Mouse (Mus musculus) gastrocnemius, adult 18-20 months (tissue): ENCODE results near the gene Lag3. TPM values are rescaled to one million over a fixed set of nuclear protein-coding genes. Genes with fewer than 3 reads are reported as not detected.

ENCODE experiments used
- DNase-seq: peaks from one replicate; pipeline ENCODE4 v3.0.0; 2021; ENCODE audit warnings: low spot score
- total RNA-seq, 2 experiments: library from RNA; stranded (reverse); gene quantifications; 2 replicates each; pipeline ENCODE4 v1.2.3; 2021

Gene Lag3
- total RNA-seq, 2 experiments from 2014 or later = 0.12 TPM; not detected in 1

- DNase-seq = no peak
Observed at GRCm38 (mm10) chr6:124860511-124860910, 51.0 kb downstream of the Lag3 start.

GRCm38 (mm10) chr6:124859725-124860124, 51.8 kb downstream of the Lag3 start:
- peak; percentile 87 for DNase-seq

GRCm38 (mm10) chr6:124858561-124859318, 52.8 kb downstream of the Lag3 start:
- no peak for DNase-seq

- DNase-seq = no peak
Observed at GRCm38 (mm10) chr6:124857840-124858530, 53.5 kb downstream of the Lag3 start.

- peak; percentile 77 for DNase-seq
Observed at GRCm38 (mm10) chr6:124856916-124857839, 54.3 kb downstream of the Lag3 start, which contains the start of gene P3h3. TSS of gene P3h3 (minus strand) at chr6:124857752.

GRCm38 (mm10) chr6:124856321-124856720, 55.2 kb downstream of the Lag3 start:
- DNase-seq = no peak

GRCm38 (mm10) chr6:124854647-124855046, 56.9 kb downstream of the Lag3 start:
- DNase-seq = no peak

Other genes with a start within 250 kb of the Lag3 start
- gene Lpcat3, start 248.7 kb downstream of the Lag3 start, total RNA-seq = 10 to 100 TPM; 14.4 to 17.8 TPM
- 10 to 100 TPM; 58.4 to 60.4 TPM for gene Emg1, start 199.5 kb downstream of the Lag3 start, total RNA-seq
- gene Phb2, start 199.4 kb downstream of the Lag3 start, total RNA-seq = 100 to 1,000 TPM; 134 to 155 TPM
- 1 to 10 TPM in 1 of 2 experiments, under 1 TPM in 1; 0.90 to 1.1 TPM for gene Ptpn6, start 173.0 kb downstream of the Lag3 start, total RNA-seq
- gene Grcc10, start 170.3 kb downstream of the Lag3 start, total RNA-seq = 100 to 1,000 TPM; 162 TPM
- not detected for gene Gm45234, start 155.7 kb downstream of the Lag3 start, total RNA-seq
- gene Atn1, start 155.2 kb downstream of the Lag3 start, total RNA-seq = 10 to 100 TPM; 44.0 to 56.4 TPM
- gene Eno2, start 142.0 kb downstream of the Lag3 start, total RNA-seq = 1 to 10 TPM in 1 of 2 experiments, under 1 TPM in 1; 0.87 to 1.2 TPM
- under 1 TPM in 1 of 2 experiments, not detected in 1; 0.31 TPM for gene Lrrc23, start 132.0 kb downstream of the Lag3 start, total RNA-seq
- gene Spsb2, start 103.0 kb downstream of the Lag3 start, total RNA-seq = 1 to 10 TPM; 2.2 to 5.3 TPM
- gene Tpi1, start 97.4 kb downstream of the Lag3 start, total RNA-seq = 1,000 to 10,000 TPM; 2,056 to 2,236 TPM
- 10 to 100 TPM; 39.9 to 50.1 TPM for gene Usp5, start 82.2 kb downstream of the Lag3 start, total RNA-seq
- under 1 TPM; 0.25 to 0.55 TPM for gene Cdca3, start 82.2 kb downstream of the Lag3 start, total RNA-seq
- gene Gnb3, start 71.4 kb downstream of the Lag3 start, total RNA-seq = under 1 TPM; 0.57 to 0.71 TPM
- 1 to 10 TPM; 3.5 to 4.9 TPM for gene P3h3, start 54.0 kb downstream of the Lag3 start, total RNA-seq
- gene Gpr162, start 47.7 kb downstream of the Lag3 start, total RNA-seq = under 1 TPM; 0.09 to 0.21 TPM
- under 1 TPM; 0.38 to 0.41 TPM for gene Cd4, start 23.5 kb downstream of the Lag3 start, total RNA-seq
- gene Ptms, start 8.4 kb upstream of the Lag3 start, total RNA-seq = 100 to 1,000 TPM in 1 of 2 experiments, 10 to 100 TPM in 1; 64.3 to 105 TPM
- gene Mlf2, start 19.7 kb upstream of the Lag3 start, total RNA-seq = 100 to 1,000 TPM; 196 to 205 TPM
- gene Cops7a, start 53.8 kb upstream of the Lag3 start, total RNA-seq = 100 to 1,000 TPM; 109 to 121 TPM
- gene Pianp, start 85.0 kb upstream of the Lag3 start, total RNA-seq = under 1 TPM; 0.75 to 0.93 TPM
- 10 to 100 TPM; 22.4 to 24.0 TPM for gene Zfp384, start 97.4 kb upstream of the Lag3 start, total RNA-seq
- gene Ing4, start 128.1 kb upstream of the Lag3 start, total RNA-seq = 10 to 100 TPM; 22.0 to 23.2 TPM
- 1 to 10 TPM; 2.0 to 2.4 TPM for gene Acrbp, start 138.0 kb upstream of the Lag3 start, total RNA-seq
- not detected for gene Lpar5, start 156.2 kb upstream of the Lag3 start, total RNA-seq
- 10 to 100 TPM; 64.1 to 70.6 TPM for gene Chd4, start 184.3 kb upstream of the Lag3 start, total RNA-seq
- 10 to 100 TPM; 16.3 to 17.7 TPM for gene Nop2, start 220.2 kb upstream of the Lag3 start, total RNA-seq
- gene Iffo1, start 233.5 kb upstream of the Lag3 start, total RNA-seq = 1 to 10 TPM; 5.8 to 6.3 TPM